Mouse (Mus musculus) thymus, adult 2 months (tissue): Measurements from ENCODE around the gene Psmc3ip.

Experiments used
- CTCF ChIP-seq: fragments of 200-500 bp; IDR thresholded peaks from 2 replicates; pipeline ENCODE4 v1.5.1; 2012; ENCODE audit warnings: mild to moderate bottlenecking, control low read depth, low read length, moderate library complexity, borderline replicate concordance; ENCODE audit not compliant: control insufficient read depth, poor library complexity, insufficient read depth; ENCODE audit errors: extremely low read depth
- POLR2A ChIP-seq: fragments of 200-500 bp; IDR thresholded peaks from 2 replicates; pipeline ENCODE4 v1.6.1; 2012; ENCODE audit warnings: mild to moderate bottlenecking, low read length, control low read depth, moderate library complexity; ENCODE audit not compliant: control insufficient read depth, poor library complexity, insufficient read depth; ENCODE audit errors: extremely low read depth

DNA sequence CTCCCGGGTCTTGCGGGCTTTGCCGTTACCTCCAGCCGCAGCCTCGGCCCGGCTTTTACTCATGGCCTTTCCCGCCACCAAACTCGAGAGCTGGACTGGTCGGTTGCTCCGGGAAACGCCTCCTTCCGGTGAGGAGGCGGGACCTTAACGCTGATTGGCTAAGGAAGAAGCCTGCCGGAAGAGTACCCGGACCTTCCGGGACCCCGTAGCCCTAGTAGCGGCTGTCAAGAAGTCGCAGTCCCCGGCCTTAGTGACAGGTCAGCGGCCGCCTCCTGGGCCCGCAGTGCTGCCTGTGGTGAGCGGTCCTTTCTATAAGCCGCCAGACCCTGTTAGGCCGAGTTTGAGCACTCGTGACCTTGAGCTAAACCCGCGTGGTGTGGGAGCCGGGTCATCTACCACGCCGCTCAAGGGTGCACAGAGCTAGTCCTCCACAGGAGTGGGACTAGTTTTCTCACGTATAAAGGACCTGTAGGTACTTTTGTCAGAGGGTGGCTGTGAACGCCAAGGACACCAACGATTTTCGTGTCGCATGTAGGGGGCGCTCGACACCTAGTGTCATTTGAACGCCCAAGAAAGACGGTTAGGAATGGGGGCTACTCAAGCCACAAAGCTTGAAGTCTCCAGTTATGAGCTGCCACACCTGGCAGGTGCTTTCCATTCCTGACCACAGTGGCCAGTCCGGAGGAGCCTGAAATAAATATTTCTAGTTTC lies at the start of gene Psmc3ip:
- TF ChIP-seq CTCF (peak; percentile 83; the same call in 1 of the 2 replicates), POLR2A (peak; percentile 78)
